Mouse (Mus musculus): ENCODE measurements around the gene 1700067K01Rik. TPM values are rescaled to one million over a fixed set of nuclear protein-coding genes. Genes with fewer than 3 reads are reported as not detected.

The 1700067K01Rik gene
- polyA plus RNA-seq, 1 experiment = 0.12 TPM

GRCm38 (mm10) chr8:83964015-83964765, 37.1 kb upstream of the 1700067K01Rik start:
- Histone ChIP-seq H3K4me3 (ENCODE audit: insufficient read depth, poor library complexity, severe bottlenecking) (no peak overlapping the region), H3K79me3 (ENCODE audit: low read depth) (peaks cover 18% of the 10 kb centered on the region), H3ac (ENCODE audit: control insufficient read depth, insufficient read length, low read depth) (no peak overlapping the region), H3K27me3 (ENCODE audit: control insufficient read depth, insufficient read depth, insufficient read length) (no peaks in the 10 kb centered on the region), H3K79me2 (ENCODE audit: control insufficient read depth, insufficient read depth) (peaks cover 48% of the 10 kb centered on the region), H3K36me3 (ENCODE audit: control insufficient read depth, insufficient read depth) (peaks cover 58% of the 10 kb centered on the region)
- TF ChIP-seq USF1 (IDR thresholded peaks at IDR 0.05; ENCODE audit: low read depth) (no peak), MYOG (IDR thresholded peaks at IDR 0.05; ENCODE audit: control insufficient read depth, extremely low read depth, insufficient read length) (no peak), MYOD1 (IDR thresholded peaks at IDR 0.05; ENCODE audit: control insufficient read depth, insufficient read length, low read depth) (no peak), CEBPB (IDR thresholded peaks at IDR 0.05; ENCODE audit: low read depth) (no peak), FOSL1 (IDR thresholded peaks at IDR 0.05; ENCODE audit: insufficient read depth, low read length, poor library complexity, severe bottlenecking) (no peak), CTCF (IDR thresholded peaks at IDR 0.05; ENCODE audit: control insufficient read depth, insufficient read depth, insufficient read length) (no peak), MAX (IDR thresholded peaks at IDR 0.05) (no peak)

- H3ac ChIP-seq (ENCODE audit: control insufficient read depth, insufficient read length, low read depth) = no peak overlapping the region
- TF ChIP-seq MAX (IDR thresholded peaks at IDR 0.05) = no peak
- no peak for TF ChIP-seq USF1 (IDR thresholded peaks at IDR 0.05; ENCODE audit: low read depth)
- no peak for TF ChIP-seq CTCF (IDR thresholded peaks at IDR 0.05; ENCODE audit: control insufficient read depth, insufficient read depth, insufficient read length)
- TF ChIP-seq CEBPB (IDR thresholded peaks at IDR 0.05; ENCODE audit: low read depth) = no peak
- no peak for TF ChIP-seq MYOD1 (IDR thresholded peaks at IDR 0.05; ENCODE audit: control insufficient read depth, insufficient read length, low read depth)
- no peak for TF ChIP-seq MYOG (IDR thresholded peaks at IDR 0.05; ENCODE audit: control insufficient read depth, extremely low read depth, insufficient read length)
- no peak for TF ChIP-seq FOSL1 (IDR thresholded peaks at IDR 0.05; ENCODE audit: insufficient read depth, low read length, poor library complexity, severe bottlenecking)
- H3K27me3 ChIP-seq (ENCODE audit: control insufficient read depth, insufficient read depth, insufficient read length) = no peaks in the 10 kb centered on the region
- peaks cover 13% of the 10 kb centered on the region for H3K79me2 ChIP-seq (ENCODE audit: control insufficient read depth, insufficient read depth)
- H3K4me3 ChIP-seq (ENCODE audit: insufficient read depth, poor library complexity, severe bottlenecking) = no peak overlapping the region
- H3K79me3 ChIP-seq (ENCODE audit: low read depth) = peaks cover 7% of the 10 kb centered on the region
- peaks cover 52% of the 10 kb centered on the region for H3K36me3 ChIP-seq (ENCODE audit: control insufficient read depth, insufficient read depth)
Measured at GRCm38 (mm10) chr8:83967701-83968100, 33.6 kb upstream of the 1700067K01Rik start.

DNA sequence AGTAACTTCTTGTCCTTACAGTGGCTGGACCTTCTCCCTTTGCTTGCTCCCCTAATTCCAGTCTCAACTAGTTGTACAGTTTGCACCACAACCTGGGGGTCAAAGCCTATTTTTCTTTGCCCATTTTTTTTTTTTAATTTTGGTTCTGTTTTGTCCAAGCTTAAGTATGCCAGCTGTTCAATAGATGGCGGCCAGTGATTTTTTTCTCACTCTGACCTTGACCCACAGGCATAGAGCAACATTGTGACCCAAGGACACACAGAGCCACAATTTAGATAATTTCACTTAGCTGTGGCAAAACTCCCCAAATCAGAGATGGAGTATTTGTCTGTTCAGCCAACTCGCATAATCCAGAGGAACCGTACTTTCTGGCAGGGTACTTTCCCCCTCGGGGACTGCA, 30.2 kb upstream of the 1700067K01Rik start:
- TF ChIP-seq FOSL1 (IDR thresholded peaks at IDR 0.05; ENCODE audit: insufficient read depth, low read length, poor library complexity, severe bottlenecking) = no peak
- TF ChIP-seq MAX (IDR thresholded peaks at IDR 0.05) = no peak
- no peak for TF ChIP-seq CEBPB (IDR thresholded peaks at IDR 0.05; ENCODE audit: low read depth)
- no peak for TF ChIP-seq MYOD1 (IDR thresholded peaks at IDR 0.05; ENCODE audit: control insufficient read depth, insufficient read length, low read depth)
- TF ChIP-seq CTCF (IDR thresholded peaks at IDR 0.05; ENCODE audit: control insufficient read depth, insufficient read depth, insufficient read length) = no peak
- TF ChIP-seq USF1 (IDR thresholded peaks at IDR 0.05; ENCODE audit: low read depth) = no peak
- TF ChIP-seq MYOG (IDR thresholded peaks at IDR 0.05; ENCODE audit: control insufficient read depth, extremely low read depth, insufficient read length) = no peak
- Histone ChIP-seq H3K79me2 (ENCODE audit: control insufficient read depth, insufficient read depth) (peaks cover 30% of the 10 kb centered on the region), H3K79me3 (ENCODE audit: low read depth) (peaks cover 7% of the 10 kb centered on the region), H3K36me3 (ENCODE audit: control insufficient read depth, insufficient read depth) (peaks cover 33% of the 10 kb centered on the region), H3K27me3 (ENCODE audit: control insufficient read depth, insufficient read depth, insufficient read length) (no peaks in the 10 kb centered on the region), H3K4me3 (ENCODE audit: insufficient read depth, poor library complexity, severe bottlenecking) (no peak overlapping the region), H3ac (ENCODE audit: control insufficient read depth, insufficient read length, low read depth) (no peak overlapping the region)

DNA sequence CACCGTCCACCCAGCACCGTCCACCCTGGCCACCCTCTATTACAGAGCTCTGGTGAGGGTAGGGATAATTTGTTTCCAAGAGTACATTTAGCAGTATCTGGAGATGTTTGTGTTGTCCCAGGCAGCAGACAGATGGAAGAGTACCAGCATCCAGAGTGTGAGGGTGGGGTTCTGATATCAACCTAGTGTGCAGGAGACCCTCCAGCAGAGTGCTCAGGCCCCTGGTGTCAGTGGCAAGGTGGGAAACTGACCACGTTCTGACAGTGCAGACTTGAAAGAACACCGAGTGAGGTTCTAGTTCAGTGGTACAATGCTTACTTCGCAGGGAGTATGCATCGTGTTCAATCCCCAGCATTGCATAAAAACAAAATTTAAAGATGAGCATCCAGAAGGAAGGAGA, 29.6 kb upstream of the 1700067K01Rik start:
- TF ChIP-seq CTCF (IDR thresholded peaks at IDR 0.05; ENCODE audit: control insufficient read depth, insufficient read depth, insufficient read length) (no peak), USF1 (IDR thresholded peaks at IDR 0.05; ENCODE audit: low read depth) (no peak), MYOD1 (IDR thresholded peaks at IDR 0.05; ENCODE audit: control insufficient read depth, insufficient read length, low read depth) (no peak), CEBPB (IDR thresholded peaks at IDR 0.05; ENCODE audit: low read depth) (no peak), FOSL1 (IDR thresholded peaks at IDR 0.05; ENCODE audit: insufficient read depth, low read length, poor library complexity, severe bottlenecking) (no peak), MAX (IDR thresholded peaks at IDR 0.05) (no peak), MYOG (IDR thresholded peaks at IDR 0.05; ENCODE audit: control insufficient read depth, extremely low read depth, insufficient read length) (no peak)
- H3K79me3 ChIP-seq (ENCODE audit: low read depth) = peaks cover 7% of the 10 kb centered on the region
- peaks cover 32% of the 10 kb centered on the region for H3K36me3 ChIP-seq (ENCODE audit: control insufficient read depth, insufficient read depth)
- no peak overlapping the region for H3ac ChIP-seq (ENCODE audit: control insufficient read depth, insufficient read length, low read depth)
- H3K27me3 ChIP-seq (ENCODE audit: control insufficient read depth, insufficient read depth, insufficient read length) = no peaks in the 10 kb centered on the region
- no peak overlapping the region for H3K4me3 ChIP-seq (ENCODE audit: insufficient read depth, poor library complexity, severe bottlenecking)
- H3K79me2 ChIP-seq (ENCODE audit: control insufficient read depth, insufficient read depth) = peaks cover 35% of the 10 kb centered on the region

GRCm38 (mm10) chr8:83972150-83973120, 28.9 kb upstream of the 1700067K01Rik start, which contains the start of gene Prkaca:
TSS of gene Prkaca (plus strand) at chr8:83972993.
- Histone ChIP-seq H3K36me3 (ENCODE audit: control insufficient read depth, insufficient read depth) (peaks cover 24% of the 10 kb centered on the region), H3K4me3 (ENCODE audit: insufficient read depth, poor library complexity, severe bottlenecking) (peak within 1 kb of the TSS; percentile 66), H3K27me3 (ENCODE audit: control insufficient read depth, insufficient read depth, insufficient read length) (no peaks in the 10 kb centered on the region), H3ac (ENCODE audit: control insufficient read depth, insufficient read length, low read depth) (peak within 1 kb of the TSS; percentile 83), H3K79me2 (ENCODE audit: control insufficient read depth, insufficient read depth) (peaks cover 43% of the 10 kb centered on the region), H3K79me3 (ENCODE audit: low read depth) (peaks cover 7% of the 10 kb centered on the region)
- no peak for TF ChIP-seq MYOG (IDR thresholded peaks at IDR 0.05; ENCODE audit: control insufficient read depth, extremely low read depth, insufficient read length)
- TF ChIP-seq USF1 (IDR thresholded peaks at IDR 0.05; ENCODE audit: low read depth) = peak; percentile 39
